Mouse (Mus musculus): ENCODE measurements at regions not wholly inside any gene's neighbourhood (a gene's known extent, or its start where the extent isn't known, plus 50 kb on each side); places are given as distances from the start of the nearest gene placed in this dataset.

- Histone ChIP-seq H3K9me3 (ENCODE audit: control insufficient read depth, insufficient read depth, low read depth, low read length) (no peaks in the 10 kb centered on the region), H3K36me3 (ENCODE audit: control insufficient read depth, insufficient read depth, low read length, poor library complexity, severe bottlenecking) (no peaks in the 10 kb centered on the region), H3K4me3 (ENCODE audit: insufficient read depth in 1 of 2, low read depth in 1 of 2, low read length in 2 of 2, poor library complexity in 1 of 2, severe bottlenecking in 1 of 2) (no peak overlapping the region), H3K9ac (ENCODE audit: insufficient read depth, low read depth, low read length, poor library complexity, severe bottlenecking) (no peak overlapping the region), H3K27ac (ENCODE audit: insufficient read depth, low read depth, low read length, poor library complexity, severe bottlenecking) (no peak overlapping the region), H3K4me1 (ENCODE audit: control insufficient read depth in 2 of 2, insufficient read depth in 2 of 2, low read length in 2 of 2, poor library complexity in 1 of 2) (no peaks in the 10 kb centered on the region)
- no peak for DNase-seq (ENCODE audit: low read depth, low spot score)
- in situ Hi-C loops (cut with MboI; ENCODE audit: low sequenced_read_pairs in 2 of 2, unreplicated experiment in 2 of 2), result no loop called here
- TF ChIP-seq CHD2 (IDR thresholded peaks at IDR 0.05; ENCODE audit: low read depth, low read length) (no peak), ZC3H11A (IDR thresholded peaks at IDR 0.05; ENCODE audit: borderline replicate concordance, low read depth, low read length) (no peak)
Measured at GRCm38 (mm10) chr8:34374242-34374641, 262.7 kb upstream of the Gm10131 start.

- in situ Hi-C loops (cut with MboI; ENCODE audit: low sequenced_read_pairs in 2 of 2, unreplicated experiment in 2 of 2), result no loop called here
- H3K27ac ChIP-seq (ENCODE audit: insufficient read depth, low read depth, low read length, poor library complexity, severe bottlenecking), result no peak overlapping the region
- TF ChIP-seq ZC3H11A (IDR thresholded peaks at IDR 0.05; ENCODE audit: borderline replicate concordance, low read depth, low read length), result no peak
- H3K9me3 ChIP-seq (ENCODE audit: control insufficient read depth, insufficient read depth, low read depth, low read length), result no peaks in the 10 kb centered on the region
- H3K4me1 ChIP-seq (ENCODE audit: control insufficient read depth in 2 of 2, insufficient read depth in 2 of 2, low read length in 2 of 2, poor library complexity in 1 of 2), result no peaks in the 10 kb centered on the region
- H3K36me3 ChIP-seq (ENCODE audit: control insufficient read depth, insufficient read depth, low read length, poor library complexity, severe bottlenecking), result no peaks in the 10 kb centered on the region
- H3K4me3 ChIP-seq (ENCODE audit: insufficient read depth in 1 of 2, low read depth in 1 of 2, low read length in 2 of 2, poor library complexity in 1 of 2, severe bottlenecking in 1 of 2), result no peak overlapping the region
- DNase-seq (ENCODE audit: low read depth, low spot score), result no peak
- no peak overlapping the region for H3K9ac ChIP-seq (ENCODE audit: insufficient read depth, low read depth, low read length, poor library complexity, severe bottlenecking)
Measured at GRCm38 (mm10) chr8:34372666-34372980, 261.1 kb upstream of the Gm10131 start.

GRCm38 (mm10) chr8:34371973-34372665 is 260.6 kb upstream of the Gm10131 start:
- Histone ChIP-seq H3K9me3 (ENCODE audit: control insufficient read depth, insufficient read depth, low read depth, low read length) (no peaks in the 10 kb centered on the region), H3K27ac (ENCODE audit: insufficient read depth, low read depth, low read length, poor library complexity, severe bottlenecking) (no peak overlapping the region), H3K9ac (ENCODE audit: insufficient read depth, low read depth, low read length, poor library complexity, severe bottlenecking) (no peak overlapping the region), H3K36me3 (ENCODE audit: control insufficient read depth, insufficient read depth, low read length, poor library complexity, severe bottlenecking) (no peaks in the 10 kb centered on the region), H3K4me3 (ENCODE audit: insufficient read depth in 1 of 2, low read depth in 1 of 2, low read length in 2 of 2, poor library complexity in 1 of 2, severe bottlenecking in 1 of 2) (no peak overlapping the region), H3K4me1 (ENCODE audit: control insufficient read depth in 2 of 2, insufficient read depth in 2 of 2, low read length in 2 of 2, poor library complexity in 1 of 2) (no peaks in the 10 kb centered on the region)
- DNase-seq (ENCODE audit: low read depth, low spot score), result no peak
- TF ChIP-seq HCFC1 (IDR thresholded peaks at IDR 0.05; ENCODE audit: borderline replicate concordance, insufficient read depth, low read length) (no peak), ZC3H11A (IDR thresholded peaks at IDR 0.05; ENCODE audit: borderline replicate concordance, low read depth, low read length) (no peak), CHD2 (IDR thresholded peaks at IDR 0.05; ENCODE audit: low read depth, low read length) (no peak), ZNF384 (IDR thresholded peaks at IDR 0.05; ENCODE audit: low read depth, low read length) (no peak), MAFK (IDR thresholded peaks at IDR 0.05; ENCODE audit: insufficient read depth, low read depth, low read length) (no peak)
- in situ Hi-C loops (cut with MboI; ENCODE audit: low sequenced_read_pairs in 2 of 2, unreplicated experiment in 2 of 2), result no loop called here

- DNase-seq (ENCODE audit: low read depth, low spot score), result no peak
- Histone ChIP-seq H3K9ac (ENCODE audit: insufficient read depth, low read depth, low read length, poor library complexity, severe bottlenecking) (no peak overlapping the region), H3K9me3 (ENCODE audit: control insufficient read depth, insufficient read depth, low read depth, low read length) (no peaks in the 10 kb centered on the region), H3K36me3 (ENCODE audit: control insufficient read depth, insufficient read depth, low read length, poor library complexity, severe bottlenecking) (no peaks in the 10 kb centered on the region), H3K4me3 (ENCODE audit: insufficient read depth in 1 of 2, low read depth in 1 of 2, low read length in 2 of 2, poor library complexity in 1 of 2, severe bottlenecking in 1 of 2) (no peak overlapping the region), H3K4me1 (ENCODE audit: control insufficient read depth in 2 of 2, insufficient read depth in 2 of 2, low read length in 2 of 2, poor library complexity in 1 of 2) (no peaks in the 10 kb centered on the region), H3K27ac (ENCODE audit: insufficient read depth, low read depth, low read length, poor library complexity, severe bottlenecking) (no peak overlapping the region)
- TF ChIP-seq HCFC1 (IDR thresholded peaks at IDR 0.05; ENCODE audit: borderline replicate concordance, insufficient read depth, low read length), result no peak
- no peak for TF ChIP-seq CHD2 (IDR thresholded peaks at IDR 0.05; ENCODE audit: low read depth, low read length)
- no peak for TF ChIP-seq ZC3H11A (IDR thresholded peaks at IDR 0.05; ENCODE audit: borderline replicate concordance, low read depth, low read length)
- no peak for TF ChIP-seq MAFK (IDR thresholded peaks at IDR 0.05; ENCODE audit: insufficient read depth, low read depth, low read length)
- no peak for TF ChIP-seq ZNF384 (IDR thresholded peaks at IDR 0.05; ENCODE audit: low read depth, low read length)
- in situ Hi-C loops (cut with MboI; ENCODE audit: low sequenced_read_pairs in 2 of 2, unreplicated experiment in 2 of 2), result no loop called here
Measured at GRCm38 (mm10) chr8:34371391-34371790, 259.9 kb upstream of the Gm10131 start.

- in situ Hi-C loops (cut with MboI; ENCODE audit: low sequenced_read_pairs in 2 of 2, unreplicated experiment in 2 of 2), result no loop called here
- Histone ChIP-seq H3K4me3 (ENCODE audit: insufficient read depth in 1 of 2, low read depth in 1 of 2, low read length in 2 of 2, poor library complexity in 1 of 2, severe bottlenecking in 1 of 2) (no peak overlapping the region), H3K36me3 (ENCODE audit: control insufficient read depth, insufficient read depth, low read length, poor library complexity, severe bottlenecking) (no peaks in the 10 kb centered on the region), H3K27ac (ENCODE audit: insufficient read depth, low read depth, low read length, poor library complexity, severe bottlenecking) (no peak overlapping the region), H3K9ac (ENCODE audit: insufficient read depth, low read depth, low read length, poor library complexity, severe bottlenecking) (no peak overlapping the region), H3K9me3 (ENCODE audit: control insufficient read depth, insufficient read depth, low read depth, low read length) (no peaks in the 10 kb centered on the region), H3K4me1 (ENCODE audit: control insufficient read depth in 2 of 2, insufficient read depth in 2 of 2, low read length in 2 of 2, poor library complexity in 1 of 2) (no peaks in the 10 kb centered on the region)
- no peak for DNase-seq (ENCODE audit: low read depth, low spot score)
- no peak for TF ChIP-seq ZC3H11A (IDR thresholded peaks at IDR 0.05; ENCODE audit: borderline replicate concordance, low read depth, low read length)
- no peak for TF ChIP-seq CHD2 (IDR thresholded peaks at IDR 0.05; ENCODE audit: low read depth, low read length)
- TF ChIP-seq HCFC1 (IDR thresholded peaks at IDR 0.05; ENCODE audit: borderline replicate concordance, insufficient read depth, low read length), result no peak
- no peak for TF ChIP-seq MAFK (IDR thresholded peaks at IDR 0.05; ENCODE audit: insufficient read depth, low read depth, low read length)
- TF ChIP-seq ZNF384 (IDR thresholded peaks at IDR 0.05; ENCODE audit: low read depth, low read length), result no peak
Measured at GRCm38 (mm10) chr8:34368556-34368955, 257.0 kb upstream of the Gm10131 start.

All from ES-E14 (cell line).